Mouse (Mus musculus): ENCODE measurements around the gene Pgpep1l.

GRCm38 (mm10) chr7:68233619-68234223, 30.3 kb downstream of the Pgpep1l start:
- no peak for TF ChIP-seq CTCF (IDR thresholded peaks at IDR 0.05; ENCODE audit: extremely low read depth, insufficient read length, insufficient replicate concordance, low read depth, low read length)
- no peak for TF ChIP-seq POLR2A (IDR thresholded peaks at IDR 0.05; ENCODE audit: low read depth, low read length)

Data from small intestine, adult 2 months (tissue).